10 mouse cellular contexts compared by ENCODE assay signal in genomic region chr14:18468611-18469010, GRCm38 (mm10).
DNase-seq lines count a peak whose midpoint lies in the region; ATAC-seq and TF ChIP-seq lines count a peak whose summit lies in the region.
"Had no signal": no experiment of that assay in that cellular context is flagged by ENCODE, and none has a peak within 500 bp of the region (broad histone marks: within the 10 kb centered on the region; RNA-seq: fewer than 3 reads in every experiment).

No protein-coding gene starts in this region.

- no peak for ATAC-seq in kidney, embryonic 15.5 days (replicated peaks; ENCODE audit: low FRiP score)
- ATAC-seq in erythroid progenitor cell, adult 5-6 weeks (replicated peaks; ENCODE audit: low FRiP score, poor library complexity, severe bottlenecking): no peak

- no peak overlapping the region for H3K9ac ChIP-seq in kidney, embryonic 15.5 days
- H3K9ac ChIP-seq: midbrain, embryonic 12.5 days had no signal

- TF ChIP-seq POLR2A in kidney, adult 2 months (IDR thresholded peaks at IDR 0.05; ENCODE audit: low read depth, low read length): no peak

- WGBS in kidney, adult 2 months: 64% methylated on average over 3 of the region's 3 CpGs
- WGBS in kidney, embryonic 15.5 days: 81% methylated on average over 3 of the region's 3 CpGs

- intact Hi-C loops in heart, postnatal 14 days (cut with DNase I): no loop called here

- no peak for TF ChIP-seq CTCF in kidney, adult 2 months (conservative IDR thresholded peaks at IDR 0.05; ENCODE audit: insufficient read depth, insufficient read length, low read depth, low read length)

- no peaks in the 10 kb centered on the region for H3K27me3 ChIP-seq in kidney, adult 2 months (replicated peaks; ENCODE audit: control insufficient read depth, insufficient read depth, low read length)
- no peaks in the 10 kb centered on the region for H3K27me3 ChIP-seq in kidney, embryonic 15.5 days
- H3K27me3 ChIP-seq: midbrain, embryonic 12.5 days had no signal

- H3K9me3 ChIP-seq in kidney, embryonic 15.5 days (replicated peaks): no peaks in the 10 kb centered on the region
- H3K9me3 ChIP-seq: G1E; midbrain, embryonic 12.5 days had no signal

- H3K4me2 ChIP-seq in kidney, embryonic 15.5 days: no peak overlapping the region
- H3K4me2 ChIP-seq: midbrain, embryonic 12.5 days had no signal

- no peak overlapping the region for H3K4me3 ChIP-seq in kidney, adult 2 months (ENCODE audit: insufficient read depth, low read depth, low read length)
- H3K4me3 ChIP-seq in kidney, embryonic 15.5 days (replicated peaks): no peak overlapping the region
- H3K4me3 ChIP-seq: midbrain, embryonic 12.5 days had no signal

- no peaks in the 10 kb centered on the region for H3K4me1 ChIP-seq in kidney, adult 2 months (ENCODE audit: control insufficient read depth, insufficient read depth, low read length)
- H3K4me1 ChIP-seq in kidney, embryonic 15.5 days: no peaks in the 10 kb centered on the region

- no peak overlapping the region for H3K27ac ChIP-seq in kidney, adult 2 months (ENCODE audit: insufficient read depth, low read depth, low read length)
- no peak overlapping the region for H3K27ac ChIP-seq in kidney, embryonic 15.5 days
- H3K27ac ChIP-seq: midbrain, embryonic 12.5 days had no signal

- peak; percentile 5 for DNase-seq in kidney, adult 2 months
- peak; percentile 46 to 50 for DNase-seq in adrenal gland, adult 18-20 months (ENCODE audit: low spot score in 2 of 2)
- DNase-seq in cerebellum, adult 8-10 months: peak; percentile 40
- peak; percentile 2 to 23 for DNase-seq in heart, postnatal 14 days
- no peak for DNase-seq in thymus, postnatal 10 days (ENCODE audit: low spot score in 2 of 2)
- no peak for DNase-seq in thymus, postnatal 4 days

- H3K36me3 ChIP-seq in kidney, adult 2 months (ENCODE audit: control insufficient read depth, insufficient read depth, low read length): no peaks in the 10 kb centered on the region
- H3K36me3 ChIP-seq in kidney, embryonic 15.5 days: no peaks in the 10 kb centered on the region
- H3K36me3 ChIP-seq: G1E; midbrain, embryonic 12.5 days had no signal

Comparison
In these comparisons a context has a peak if more than half of its experiments do, and no peak if none do; other contexts are left out.
1. DNase-seq: peak in kidney, adult 2 months (single experiment), adrenal gland, adult 18-20 months (2 of 2), cerebellum, adult 8-10 months (single experiment) and heart, postnatal 14 days (2 of 2); none in thymus, postnatal 10 days (0 of 2) and thymus, postnatal 4 days (single experiment).